Comparison of ENCODE assay signal across 8 mouse cellular contexts in genomic region chr2:31962501-31963224, GRCm38 (mm10). TPM values are rescaled to one million over a fixed set of nuclear protein-coding genes. Genes with fewer than 3 reads are reported as not detected.
DNase-seq lines count a peak whose midpoint lies in the region; ATAC-seq and TF ChIP-seq lines count a peak whose summit lies in the region.

No protein-coding gene starts in this region.

- H3K4me3 ChIP-seq in liver, postnatal 0 days (ENCODE audit: low read depth, low read length): no peak overlapping the region
- H3K4me3 ChIP-seq in liver, embryonic 12.5 days: no peak overlapping the region
- H3K4me3 ChIP-seq in forebrain, embryonic 15.5 days: no peak overlapping the region
- no peak overlapping the region for H3K4me3 ChIP-seq in kidney, embryonic 16.5 days (ENCODE audit: low read length)

- H3K27me3 ChIP-seq in liver, postnatal 0 days (ENCODE audit: insufficient read depth, low read length): no peaks in the 10 kb centered on the region
- peaks cover 5% of the 10 kb centered on the region; the same call in 1 of the 2 replicates for H3K27me3 ChIP-seq in liver, embryonic 12.5 days (replicated peaks)
- H3K27me3 ChIP-seq in forebrain, embryonic 15.5 days: no peaks in the 10 kb centered on the region
- H3K27me3 ChIP-seq in kidney, embryonic 16.5 days (ENCODE audit: insufficient read depth, low read length): no peaks in the 10 kb centered on the region

- ATAC-seq in liver, postnatal 0 days: peak; percentile 44; the same call in 1 of the 2 replicates
- no peak for ATAC-seq in liver, embryonic 12.5 days
- peak; percentile 94 for ATAC-seq in forebrain, embryonic 15.5 days (replicated peaks)
- peak; percentile 8; the same call in 1 of the 2 replicates for ATAC-seq in kidney, embryonic 16.5 days (ENCODE audit: low FRiP score, low TSS enrichment)

- H3K27ac ChIP-seq in liver, postnatal 0 days (ENCODE audit: low read depth): no peak overlapping the region
- no peak overlapping the region for H3K27ac ChIP-seq in liver, embryonic 12.5 days
- H3K27ac ChIP-seq in forebrain, embryonic 15.5 days (replicated peaks): peak overlapping the region; percentile 90
- peak overlapping the region; percentile 88 for H3K27ac ChIP-seq in kidney, embryonic 16.5 days (ENCODE audit: low read length)

- 64% methylated on average over 8 of the region's 8 CpGs for WGBS in liver, postnatal 0 days (ENCODE audit: insufficient replicate concordance)
- 55% methylated on average over 8 of the region's 8 CpGs for WGBS in liver, embryonic 12.5 days (ENCODE audit: insufficient replicate concordance)
- 10% methylated on average over 8 of the region's 8 CpGs for WGBS in forebrain, embryonic 15.5 days
- 64% methylated on average over 8 of the region's 8 CpGs for WGBS in kidney, embryonic 16.5 days

- intact Hi-C loops in gastrocnemius, postnatal 14 days (cut with DNase I; ENCODE audit: low total_unique reads): no loop called here

- H3K4me1 ChIP-seq in liver, postnatal 0 days (ENCODE audit: insufficient read depth): peaks cover 2% of the 10 kb centered on the region; the same call in 1 of the 2 replicates
- H3K4me1 ChIP-seq in liver, embryonic 12.5 days: peaks cover 12% of the 10 kb centered on the region; the same call in 1 of the 2 replicates
- H3K4me1 ChIP-seq in forebrain, embryonic 15.5 days: peaks cover 22% of the 10 kb centered on the region
- peaks cover 37% of the 10 kb centered on the region for H3K4me1 ChIP-seq in kidney, embryonic 16.5 days (ENCODE audit: insufficient read depth, low read length)

- DNase-seq in liver, postnatal 0 days: no peak
- peak; percentile 48 to 58 for DNase-seq in lung, adult 18-20 months
- peak; percentile 67 for DNase-seq in right cerebral cortex, adult 18-20 months
- no peak for DNase-seq in gastrocnemius, postnatal 14 days
- DNase-seq in urinary bladder, postnatal 10 days (ENCODE audit: low spot score): no peak

- peak; percentile 28 for TF ChIP-seq CTCF in liver, postnatal 0 days (IDR thresholded peaks at IDR 0.05; ENCODE audit: low read depth)

- H3K9ac ChIP-seq in liver, postnatal 0 days (replicated peaks): no peak overlapping the region
- no peak overlapping the region for H3K9ac ChIP-seq in liver, embryonic 12.5 days
- peak overlapping the region; percentile 28; the same call in 1 of the 2 replicates for H3K9ac ChIP-seq in forebrain, embryonic 15.5 days (replicated peaks)
- H3K9ac ChIP-seq in kidney, embryonic 16.5 days (replicated peaks; ENCODE audit: low read length): peak overlapping the region; percentile 31

- no peaks in the 10 kb centered on the region for H3K36me3 ChIP-seq in liver, postnatal 0 days (replicated peaks; ENCODE audit: insufficient read depth, low read length)
- H3K36me3 ChIP-seq in liver, embryonic 12.5 days: no peaks in the 10 kb centered on the region
- no peaks in the 10 kb centered on the region for H3K36me3 ChIP-seq in forebrain, embryonic 15.5 days
- no peaks in the 10 kb centered on the region for H3K36me3 ChIP-seq in kidney, embryonic 16.5 days (ENCODE audit: insufficient read depth, low read length)

- TF ChIP-seq EP300 in liver, postnatal 0 days (IDR thresholded peaks at IDR 0.05; ENCODE audit: low read depth): no peak

- H3K9me3 ChIP-seq in liver, postnatal 0 days (ENCODE audit: low read length): no peaks in the 10 kb centered on the region
- H3K9me3 ChIP-seq in liver, embryonic 12.5 days (replicated peaks): no peaks in the 10 kb centered on the region
- H3K9me3 ChIP-seq in forebrain, embryonic 15.5 days: no peaks in the 10 kb centered on the region
- H3K9me3 ChIP-seq in kidney, embryonic 16.5 days (ENCODE audit: low read length): no peaks in the 10 kb centered on the region

- H3K4me2 ChIP-seq in liver, postnatal 0 days (ENCODE audit: low read depth, low read length): no peak overlapping the region
- H3K4me2 ChIP-seq in liver, embryonic 12.5 days: no peak overlapping the region
- no peak overlapping the region for H3K4me2 ChIP-seq in forebrain, embryonic 15.5 days (replicated peaks)
- H3K4me2 ChIP-seq in kidney, embryonic 16.5 days (replicated peaks; ENCODE audit: low read depth, low read length): 0 out of 2 replicates have a peak overlapping the region, but pooled peaks have one; percentile 14

RNA-seq across cellular contexts. Expression of gene Nup214, which starts 11.6 kb away (rescaled TPM):
- polyA plus RNA-seq in liver, postnatal 0 days (2015; fragmentation: Nextera tagmentation; extraction: Ambion mirVana): 20.8 and 31.2 TPM in 2 replicates
- polyA plus RNA-seq in liver, embryonic 12.5 days (2016; fragmentation: Nextera tagmentation; extraction: Ambion mirVana): 67.8 and 70.7 TPM in 2 replicates
- 72.9 and 77.6 TPM in 2 replicates for polyA plus RNA-seq in forebrain, embryonic 15.5 days (2015; fragmentation: Nextera tagmentation; extraction: Ambion mirVana)
- 70.2 and 94.1 TPM in 2 replicates for polyA plus RNA-seq in kidney, embryonic 16.5 days (2015; fragmentation: Nextera tagmentation; extraction: Ambion mirVana)
- 10 to 100 TPM; 20.0 to 20.6 TPM for total RNA-seq in gastrocnemius, postnatal 14 days (2021)

RNA-seq across cellular contexts. Expression of gene Aif1l, which starts 12.7 kb away (rescaled TPM):
- polyA plus RNA-seq in liver, postnatal 0 days (2015; fragmentation: Nextera tagmentation; extraction: Ambion mirVana): 0.39 and 0.94 TPM in 2 replicates
- polyA plus RNA-seq in liver, embryonic 12.5 days (2016; fragmentation: Nextera tagmentation; extraction: Ambion mirVana): 5.1 and 5.2 TPM in 2 replicates
- polyA plus RNA-seq in forebrain, embryonic 15.5 days (2015; fragmentation: Nextera tagmentation; extraction: Ambion mirVana): 46.8 and 52.2 TPM in 2 replicates
- polyA plus RNA-seq in kidney, embryonic 16.5 days (2015; fragmentation: Nextera tagmentation; extraction: Ambion mirVana): 90.4 and 101 TPM in 2 replicates
- 10 to 100 TPM; 16.0 to 18.2 TPM for total RNA-seq in gastrocnemius, postnatal 14 days (2021)

Comparison
In these comparisons a context has a peak if more than half of its experiments do, and no peak if none do; other contexts are left out.
1. DNase-seq: peak in lung, adult 18-20 months (2 of 2) and right cerebral cortex, adult 18-20 months (single experiment); none in liver, postnatal 0 days (single experiment), gastrocnemius, postnatal 14 days (single experiment) and urinary bladder, postnatal 10 days (single experiment).
2. H3K27ac ChIP-seq: peak in forebrain, embryonic 15.5 days (single experiment) and kidney, embryonic 16.5 days (single experiment); none in liver, postnatal 0 days (single experiment) and liver, embryonic 12.5 days (single experiment).
3. H3K9ac ChIP-seq: peak in forebrain, embryonic 15.5 days (single experiment) and kidney, embryonic 16.5 days (single experiment); none in liver, postnatal 0 days (single experiment) and liver, embryonic 12.5 days (single experiment).